Mouse (Mus musculus) forebrain, embryonic 16.5 days (tissue): ENCODE data around the gene C2cd5. TPM values are rescaled to one million over a fixed set of nuclear protein-coding genes. Genes with fewer than 3 reads are reported as not detected.
A peak's percentile ranks its signal among the peaks of the same experiment; 100 is the strongest.
"Not testable (repeated sequence)": the region's sequence is repeated elsewhere in the genome, so short reads cannot be mapped to it uniquely, and the experiment has no call there.

Source experiments
- ATAC-seq: fragments of 200-750 bp; cut with Nextera tagmentation; 2 replicates; pipeline ENCODE4 v1.8.0; 2017; ENCODE audit warnings: mild to moderate bottlenecking, moderate library complexity
- H3K27ac ChIP-seq: fragments of 300-500 bp; sonication (generic); 2 replicates; pipeline ENCODE4 v1.5.1; 2014; ENCODE audit warnings: low read length, control low read depth
- H3K27me3 ChIP-seq: fragments of 300-500 bp; sonication (generic); replicated peaks from 2 replicates; pipeline ENCODE4 v1.6.1; 2014; ENCODE audit warnings: low read length; ENCODE audit not compliant: control insufficient read depth, insufficient read depth
- H3K36me3 ChIP-seq: fragments of 300-500 bp; sonication (generic); 2 replicates; pipeline ENCODE4 v1.6.1; 2014; ENCODE audit not compliant: control insufficient read depth, insufficient read depth
- H3K4me1 ChIP-seq: fragments of 300-500 bp; sonication (generic); replicated peaks from 2 replicates; pipeline ENCODE4 v1.6.1; 2014; ENCODE audit warnings: low read length; ENCODE audit not compliant: control insufficient read depth, insufficient read depth
- H3K4me2 ChIP-seq: fragments of 300-500 bp; sonication (generic); 2 replicates; pipeline ENCODE4 v1.6.1; 2014; ENCODE audit warnings: mild to moderate bottlenecking, low read length, control low read depth
- H3K4me3 ChIP-seq: fragments of 300-500 bp; sonication (generic); replicated peaks from 2 replicates; pipeline ENCODE4 v1.5.1; 2014; ENCODE audit warnings: mild to moderate bottlenecking, low read length, control low read depth
- H3K9ac ChIP-seq: fragments of 300-500 bp; sonication (generic); replicated peaks from 2 replicates; pipeline ENCODE4 v1.6.1; 2014; ENCODE audit warnings: low read depth, low read length, control low read depth
- H3K9me3 ChIP-seq: fragments of 300-500 bp; sonication (generic); 2 replicates; pipeline ENCODE4 v1.6.1; 2016; ENCODE audit warnings: low read length; ENCODE audit not compliant: control insufficient read depth
- WGBS: fragments of 180-500 bp; shearing (Covaris S2); extraction: QIAGEN DNeasy Blood & Tissue Kit; methylation state at CpG from one replicate; pipeline ENCODE4 v1.1.7; 2014; 5-methylcytosine and 5-hydroxymethylcytosine counted together
- polyA plus RNA-seq: library from polyadenylated mRNA; unstranded; fragments of >200 nt; fragmentation: Nextera tagmentation; extraction: Ambion mirVana; gene quantifications from 2 replicates; pipeline ENCODE4 v1.2.1, GENCODE M21; 2015

Gene C2cd5
- 43.3 and 53.4 TPM in 2 replicates for polyA plus RNA-seq

GRCm38 (mm10) chr6:143099681-143100382, at the start of gene C2cd5:
TSS of gene C2cd5 (minus strand) at chr6:143100141.
- Histone ChIP-seq H3K36me3 (peaks cover 3% of the 10 kb centered on the region; the same call in 1 of the 2 replicates), H3K27ac (peak within 1 kb of the TSS; percentile 96), H3K4me1 (peaks cover 14% of the 10 kb centered on the region), H3K27me3 (0 out of 2 replicates have a peak, but pooled peaks cover 3% of the 10 kb centered on the region), H3K9me3 (no peaks in the 10 kb centered on the region; the same call in 1 of the 2 replicates), H3K4me3 (peak within 1 kb of the TSS; percentile 82), H3K9ac (peak within 1 kb of the TSS; percentile 91), H3K4me2 (peak within 1 kb of the TSS; percentile 79)
- ATAC-seq, result peak; percentile 97
- WGBS, result under 1% methylated on average over 75 of the region's 75 CpGs

GRCm38 (mm10) chr6:143148868-143149267, 48.9 kb upstream of the C2cd5 start:
- no peak overlapping the region for H3K4me3 ChIP-seq
- H3K9me3 ChIP-seq, result no peaks in the 10 kb centered on the region
- H3K27me3 ChIP-seq, result no peaks in the 10 kb centered on the region
- no peaks in the 10 kb centered on the region for H3K36me3 ChIP-seq
- H3K27ac ChIP-seq, result no peak overlapping the region
- ATAC-seq, result no peak
- H3K4me2 ChIP-seq, result no peak overlapping the region
- no peaks in the 10 kb centered on the region for H3K4me1 ChIP-seq
- H3K9ac ChIP-seq, result no peak overlapping the region

- WGBS, result 46% methylated on average over 8 of the region's 8 CpGs
Observed at GRCm38 (mm10) chr6:143146756-143147155, 46.8 kb upstream of the C2cd5 start.

GRCm38 (mm10) chr6:143145051-143145450, 45.1 kb upstream of the C2cd5 start:
- no peak overlapping the region for H3K4me3 ChIP-seq
- 66% methylated on average over 7 of the region's 7 CpGs for WGBS
- H3K27ac ChIP-seq, result no peak overlapping the region
- H3K4me1 ChIP-seq, result no peaks in the 10 kb centered on the region
- no peak for ATAC-seq
- no peak overlapping the region for H3K9ac ChIP-seq
- H3K36me3 ChIP-seq, result no peaks in the 10 kb centered on the region
- no peak overlapping the region for H3K4me2 ChIP-seq
- H3K27me3 ChIP-seq, result no peaks in the 10 kb centered on the region
- no peaks in the 10 kb centered on the region for H3K9me3 ChIP-seq

More at GRCm38 (mm10) chr6:143146756-143147155, 46.8 kb upstream of the C2cd5 start:
- H3K27ac ChIP-seq, result no peak overlapping the region
- H3K4me3 ChIP-seq, result no peak overlapping the region
- no peak overlapping the region for H3K9ac ChIP-seq
- H3K27me3 ChIP-seq, result no peaks in the 10 kb centered on the region
- no peaks in the 10 kb centered on the region for H3K4me1 ChIP-seq
- H3K36me3 ChIP-seq, result no peaks in the 10 kb centered on the region
- no peaks in the 10 kb centered on the region for H3K9me3 ChIP-seq
- H3K4me2 ChIP-seq, result no peak overlapping the region
- ATAC-seq, result no peak

GRCm38 (mm10) chr6:143144556-143144955, 44.6 kb upstream of the C2cd5 start:
- Histone ChIP-seq H3K36me3 (no peaks in the 10 kb centered on the region), H3K4me2 (no peak overlapping the region), H3K27ac (no peak overlapping the region), H3K27me3 (no peaks in the 10 kb centered on the region), H3K4me1 (no peaks in the 10 kb centered on the region), H3K4me3 (no peak overlapping the region), H3K9me3 (no peaks in the 10 kb centered on the region), H3K9ac (no peak overlapping the region)
- WGBS, result 80% methylated on average over 2 of the region's 2 CpGs
- no peak for ATAC-seq

- Histone ChIP-seq H3K27ac (no peak overlapping the region), H3K9ac (peak overlapping the region; percentile 43), H3K4me3 (peak overlapping the region; percentile 43), H3K27me3 (no peaks in the 10 kb centered on the region), H3K9me3 (no peaks in the 10 kb centered on the region), H3K36me3 (no peaks in the 10 kb centered on the region), H3K4me1 (no peaks in the 10 kb centered on the region), H3K4me2 (peak overlapping the region; percentile 62)
- ATAC-seq, result no peak
- 16% methylated on average over 19 of the region's 19 CpGs for WGBS
Observed at GRCm38 (mm10) chr6:143143775-143144273, 43.9 kb upstream of the C2cd5 start.

- Histone ChIP-seq H3K9me3 (no peaks in the 10 kb centered on the region), H3K27ac (no peak overlapping the region), H3K4me2 (peak overlapping the region; percentile 62), H3K27me3 (no peaks in the 10 kb centered on the region), H3K4me3 (no peak overlapping the region), H3K36me3 (no peaks in the 10 kb centered on the region), H3K4me1 (no peaks in the 10 kb centered on the region), H3K9ac (no peak overlapping the region)
- no peak for ATAC-seq
- 78% methylated on average over 9 of the region's 9 CpGs for WGBS
Observed at GRCm38 (mm10) chr6:143143321-143143720, 43.4 kb upstream of the C2cd5 start.

- 92% methylated on average over 4 of the region's 4 CpGs for WGBS
Observed at GRCm38 (mm10) chr6:143142861-143143260, 42.9 kb upstream of the C2cd5 start.

GRCm38 (mm10) chr6:143141624-143142592, 42.0 kb upstream of the C2cd5 start:
- H3K4me3 ChIP-seq, H3K9ac ChIP-seq, H3K36me3 ChIP-seq, H3K4me1 ChIP-seq, H3K4me2 ChIP-seq, H3K27ac ChIP-seq, ATAC-seq, H3K27me3 ChIP-seq, H3K9me3 ChIP-seq: not testable (repeated sequence)
- 81% methylated on average over 9 of the region's 10 CpGs for WGBS

More at GRCm38 (mm10) chr6:143142861-143143260, 42.9 kb upstream of the C2cd5 start:
- H3K4me1 ChIP-seq, result no peaks in the 10 kb centered on the region
- H3K36me3 ChIP-seq, result no peaks in the 10 kb centered on the region
- H3K4me2 ChIP-seq, result no peak overlapping the region
- H3K9ac ChIP-seq, result no peak overlapping the region
- ATAC-seq, result no peak
- H3K9me3 ChIP-seq, result no peaks in the 10 kb centered on the region
- H3K4me3 ChIP-seq, result no peak overlapping the region
- H3K27ac ChIP-seq, result no peak overlapping the region
- H3K27me3 ChIP-seq, result no peaks in the 10 kb centered on the region
